Mouse (Mus musculus) thymus, postnatal 25 days (tissue): Measurements from ENCODE around the gene Ptpn3.
"Not testable (repeated sequence)": the region's sequence is repeated elsewhere in the genome, so short reads cannot be mapped to it uniquely, and the experiment has no call there.

Experiments
- DNase-seq: peaks from one replicate; pipeline ENCODE4 v3.0.0; 2022

Gene Ptpn3

GRCm38 (mm10) chr4:57298181-57298580, 3.5 kb downstream of the Ptpn3 start:
- DNase-seq: no peak

DNA sequence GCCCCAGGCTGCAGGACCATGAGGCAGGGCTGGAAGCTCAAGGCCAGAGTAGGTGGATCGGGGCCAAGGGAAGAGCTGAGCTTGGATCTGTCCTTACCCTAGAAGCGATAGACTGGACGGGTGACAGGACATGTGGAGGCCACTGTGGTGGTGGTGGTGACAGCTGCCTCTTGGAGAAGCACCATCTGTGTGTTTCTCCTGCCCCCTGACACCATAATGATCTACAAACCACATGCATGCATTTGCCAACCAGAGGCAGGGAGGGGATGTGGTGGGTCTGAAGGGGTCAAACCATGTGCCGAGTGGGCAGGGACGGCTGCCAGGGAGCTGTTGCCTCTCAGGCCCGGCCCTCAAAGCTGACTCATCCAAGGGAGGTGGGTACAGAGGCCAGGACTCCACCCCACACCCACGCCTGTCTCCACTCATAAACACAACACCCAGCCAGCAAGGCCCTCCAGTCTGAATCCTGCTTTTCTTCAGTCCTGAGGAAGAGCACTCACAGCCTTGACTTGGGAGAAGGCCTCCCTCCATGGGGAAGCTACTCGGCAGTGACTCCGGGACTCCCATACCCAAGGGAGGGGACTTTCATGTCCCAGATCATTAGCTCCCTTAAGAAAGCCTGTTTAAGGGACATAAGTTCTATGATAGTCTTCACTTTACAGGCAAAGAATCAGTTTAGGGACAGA, 6.5 kb downstream of the Ptpn3 start:
- no peak for DNase-seq

DNA sequence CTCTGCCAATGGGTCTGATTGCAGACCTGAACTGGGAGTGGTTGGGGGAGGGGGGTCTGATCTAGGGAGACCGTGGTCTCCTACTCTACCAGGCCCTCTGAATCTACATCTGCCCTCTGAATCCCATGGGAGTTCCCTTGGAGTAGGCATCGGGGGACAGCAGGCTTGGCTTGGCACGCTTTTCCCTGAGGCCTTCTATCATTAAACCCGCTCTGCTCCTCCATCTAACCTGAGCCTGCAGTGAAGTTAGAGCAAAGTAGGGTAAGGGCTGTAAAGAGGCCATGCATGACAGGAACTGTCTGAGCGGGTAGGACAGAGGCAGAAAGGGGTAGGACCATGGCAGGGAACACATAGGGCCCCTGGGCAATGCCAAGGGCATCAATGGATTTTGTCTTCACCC, 9.0 kb downstream of the Ptpn3 start:
- DNase-seq: no peak

- no peak for DNase-seq
Observed at GRCm38 (mm10) chr4:57290049-57290448, 11.6 kb downstream of the Ptpn3 start.

GRCm38 (mm10) chr4:57287808-57288207, 13.8 kb downstream of the Ptpn3 start:
- DNase-seq: no peak

DNA sequence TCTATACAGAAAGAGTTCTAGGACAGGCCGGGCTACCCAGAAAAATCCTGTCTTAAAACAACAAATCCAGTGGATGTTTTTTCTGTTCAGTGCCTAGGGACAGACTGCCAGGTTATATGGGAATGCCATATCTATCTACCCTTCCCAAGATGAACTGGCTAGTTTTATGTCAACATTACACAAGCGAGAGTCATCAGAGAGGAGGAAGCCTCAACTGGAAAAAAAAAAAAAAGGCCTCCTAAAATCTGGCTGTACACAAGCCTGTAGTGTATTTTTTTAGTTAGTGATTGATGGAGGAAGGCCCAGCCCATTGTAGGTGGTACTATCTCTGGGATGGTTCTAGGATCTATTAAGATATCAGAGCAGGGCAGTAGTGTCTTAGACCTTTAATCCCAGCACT, 16.4 kb downstream of the Ptpn3 start:
- no peak for DNase-seq

GRCm38 (mm10) chr4:57283189-57283588, 18.4 kb downstream of the Ptpn3 start:
- DNase-seq: no peak

DNA sequence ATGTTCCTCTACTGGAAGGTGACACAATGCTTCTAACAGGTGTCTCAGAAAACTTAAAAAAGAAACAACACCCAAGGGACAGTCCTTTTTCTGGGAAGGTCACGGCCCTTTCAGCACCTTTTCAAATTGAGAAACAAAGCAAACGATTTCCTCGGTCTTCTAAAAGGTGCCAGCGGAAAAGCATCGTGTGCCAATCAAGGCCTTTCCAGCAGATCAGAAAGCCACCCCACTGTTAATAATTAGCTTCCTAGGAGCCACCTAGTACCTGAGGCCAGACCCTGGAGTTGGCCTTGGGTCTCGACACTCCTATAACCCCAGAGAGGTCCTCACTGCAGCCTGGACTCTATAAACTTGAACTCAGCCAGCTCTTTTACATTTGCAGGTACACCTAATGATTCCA, 19.0 kb downstream of the Ptpn3 start:
- DNase-seq: no peak

DNA sequence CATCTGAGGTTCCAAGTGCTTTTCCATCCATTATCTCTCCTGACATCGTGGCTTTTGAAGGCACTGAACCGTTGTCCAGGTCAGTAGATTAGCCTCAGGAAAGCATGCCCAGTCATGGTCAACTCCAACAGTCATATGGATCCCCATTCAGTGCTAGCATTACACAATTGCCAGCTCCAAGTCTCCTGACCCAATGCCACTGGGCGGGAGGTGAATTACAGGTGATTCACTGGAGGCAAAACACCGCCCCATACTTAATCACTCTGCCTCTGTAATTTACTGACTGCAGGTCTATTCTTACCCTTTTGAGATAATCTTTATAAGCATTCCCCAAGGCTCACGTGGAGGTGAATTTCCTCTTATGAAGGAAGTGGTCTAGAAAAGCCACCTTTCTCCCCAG, 19.5 kb downstream of the Ptpn3 start:
- no peak for DNase-seq

- DNase-seq: no peak
Observed at GRCm38 (mm10) chr4:57280888-57281287, 20.7 kb downstream of the Ptpn3 start.

DNA sequence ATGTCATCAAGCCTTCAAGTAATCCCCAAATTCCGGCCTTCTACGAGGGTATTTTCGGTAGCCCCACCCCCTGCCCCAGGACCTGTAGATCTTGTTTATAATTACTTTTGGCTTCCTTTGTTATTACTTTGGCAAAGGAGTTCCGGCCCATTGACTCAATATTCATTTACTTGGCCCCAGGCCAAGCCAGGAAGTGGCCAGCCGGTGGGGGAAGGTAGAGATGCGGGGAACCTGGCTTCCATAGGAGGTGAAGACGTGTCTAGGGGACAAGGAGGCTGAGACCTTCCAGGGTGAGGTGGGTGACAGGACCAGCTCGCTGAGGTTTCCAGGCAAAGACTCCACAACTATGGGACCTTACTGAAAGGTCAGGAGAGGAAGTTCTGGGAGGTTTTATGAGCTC, 22.4 kb downstream of the Ptpn3 start:
- DNase-seq: no peak

DNA sequence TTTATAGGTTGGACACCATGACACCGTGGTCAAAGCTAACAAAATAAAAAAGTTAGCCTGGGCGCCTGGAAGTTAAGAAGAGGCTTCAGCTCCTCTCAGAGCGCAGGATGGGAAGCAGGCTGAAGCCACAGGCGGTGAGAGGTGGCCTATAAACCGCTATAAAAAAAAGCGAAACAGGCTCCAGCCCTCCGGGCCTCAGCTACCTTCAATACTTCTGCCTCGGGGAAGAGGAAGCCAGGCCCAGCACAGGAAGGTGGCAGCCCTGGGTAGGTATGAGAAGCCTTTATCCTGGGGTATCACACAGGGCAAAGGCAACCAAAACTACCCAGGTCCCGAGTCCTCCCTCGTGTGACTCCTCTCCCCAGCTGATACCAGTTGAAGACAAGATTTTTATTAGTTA, 22.8 kb downstream of the Ptpn3 start:
- peak; percentile 8 for DNase-seq

- no peak for DNase-seq
Observed at GRCm38 (mm10) chr4:57277671-57278070, 24.0 kb downstream of the Ptpn3 start.

GRCm38 (mm10) chr4:57275116-57275743, 26.4 kb downstream of the Ptpn3 start:
- peak; percentile 62 for DNase-seq

DNA sequence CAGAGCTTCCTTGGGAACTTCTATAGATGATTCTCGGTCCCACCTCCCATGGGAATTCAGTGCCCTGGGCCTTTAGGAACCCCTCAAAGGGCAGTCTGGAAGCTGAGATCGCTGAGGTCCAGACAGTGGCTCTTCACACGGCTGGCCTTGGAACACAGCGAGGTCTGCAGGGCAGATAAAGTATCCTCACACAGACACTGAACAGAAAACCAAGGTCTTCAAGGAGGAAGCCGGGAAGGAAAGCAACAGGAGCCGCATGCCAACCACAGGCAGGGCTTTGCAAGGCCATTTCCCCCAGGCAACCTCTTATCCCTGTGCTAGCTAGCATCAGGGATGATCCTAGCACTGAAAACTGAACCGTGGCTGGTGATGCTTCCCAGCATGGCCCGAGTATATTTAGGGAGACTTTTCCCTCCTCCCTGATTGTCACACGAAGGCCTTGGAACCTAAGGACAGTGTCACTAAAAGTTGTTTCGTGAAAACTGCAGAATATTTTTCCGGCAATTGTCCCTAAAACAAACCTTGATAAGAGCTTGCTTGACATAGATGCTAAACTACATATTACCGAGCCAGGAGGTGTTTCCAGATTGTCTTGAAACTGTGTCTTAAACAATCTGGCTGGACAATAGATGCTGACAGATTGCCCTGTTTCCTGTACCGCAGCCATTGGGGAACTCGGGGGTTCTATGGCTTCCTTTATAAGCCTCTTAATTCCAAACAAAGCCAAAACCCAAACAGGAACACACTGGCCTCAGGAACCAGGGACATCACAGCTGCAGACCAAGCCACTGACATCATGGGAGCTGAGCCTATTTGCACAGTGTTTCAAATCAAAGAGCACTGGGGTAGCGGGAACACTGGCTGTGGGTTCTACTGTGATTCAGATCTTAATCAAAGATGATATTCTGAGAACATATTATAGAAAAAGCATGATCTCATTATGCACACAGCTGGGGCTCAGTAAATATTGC, 27.8 kb downstream of the Ptpn3 start:
- no peak for DNase-seq

DNA sequence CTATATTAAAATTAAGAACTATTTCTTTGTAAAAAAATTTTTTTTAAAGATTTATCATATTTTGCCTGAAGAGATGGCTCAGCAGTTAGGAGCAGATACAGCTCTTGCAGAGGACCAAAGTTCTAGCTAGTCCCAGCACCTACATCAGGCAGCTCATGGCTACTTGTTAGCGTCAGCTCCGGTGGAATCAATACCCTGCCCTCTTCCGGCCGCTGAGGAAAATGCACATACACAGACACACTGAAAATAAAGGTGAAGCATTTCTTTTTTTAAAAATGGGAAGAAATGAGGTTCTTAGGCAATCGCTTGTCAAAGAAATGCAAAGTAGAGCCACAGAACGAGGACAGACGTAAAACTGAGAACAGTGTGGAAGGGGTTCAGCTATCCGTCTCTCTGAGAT, 30.6 kb downstream of the Ptpn3 start:
- no peak for DNase-seq

GRCm38 (mm10) chr4:57270489-57270888, 31.1 kb downstream of the Ptpn3 start:
- DNase-seq: not testable (repeated sequence)

- DNase-seq: no peak
Observed at GRCm38 (mm10) chr4:57269344-57269743, 32.3 kb downstream of the Ptpn3 start.

- no peak for DNase-seq
Observed at GRCm38 (mm10) chr4:57268330-57268729, 33.3 kb downstream of the Ptpn3 start.

GRCm38 (mm10) chr4:57266389-57266788, 35.2 kb downstream of the Ptpn3 start:
- no peak for DNase-seq

DNA sequence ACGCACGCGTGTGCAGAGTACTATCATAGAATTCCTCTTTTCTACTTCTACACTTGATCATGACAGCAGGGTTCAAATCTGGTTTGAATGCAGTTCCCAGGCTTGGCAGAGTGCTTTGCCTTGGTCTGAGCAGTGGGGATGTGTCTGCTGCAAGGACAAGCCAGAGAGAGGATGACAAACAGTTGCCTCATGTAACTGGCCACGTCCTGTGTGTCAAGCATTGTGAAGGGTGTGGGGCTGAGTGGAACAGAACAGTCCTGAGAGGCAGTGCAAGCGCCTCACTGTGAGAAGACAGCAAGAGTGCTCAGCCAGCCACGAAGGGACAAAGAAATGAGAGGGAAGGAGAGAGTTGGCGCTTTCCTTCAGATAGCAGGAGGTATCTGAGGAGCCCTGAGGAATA, 37.9 kb downstream of the Ptpn3 start:
- no peak for DNase-seq

DNA sequence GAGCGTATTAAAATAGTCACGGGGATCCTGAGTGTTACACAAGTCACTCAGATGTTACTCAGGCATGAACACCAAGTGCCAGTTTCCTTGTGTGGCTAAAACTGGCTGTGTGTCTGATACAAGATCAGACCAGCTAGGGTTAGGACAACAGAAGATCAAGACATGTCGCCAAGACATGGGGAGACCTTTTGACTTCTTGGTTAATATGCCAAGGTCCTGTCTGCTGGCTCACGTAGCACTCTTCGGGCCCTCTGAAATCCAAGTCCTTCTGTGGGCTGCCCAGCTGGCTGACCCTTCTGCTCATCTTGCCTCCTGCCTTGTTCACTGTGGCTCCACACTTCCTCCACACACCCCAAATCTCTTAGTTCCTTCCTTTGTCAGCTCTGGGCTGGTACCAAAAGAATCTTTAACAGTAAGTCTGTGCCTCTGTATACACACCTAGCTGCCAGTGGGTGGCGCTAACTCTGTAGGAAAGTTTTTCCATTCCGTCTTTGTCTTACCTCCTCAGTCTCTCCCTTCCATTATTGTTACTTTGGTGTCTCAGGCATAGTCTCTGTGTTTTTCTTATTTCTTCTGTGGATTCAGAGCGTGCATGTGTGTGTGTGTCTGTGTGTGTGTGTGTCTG, 38.5 kb downstream of the Ptpn3 start:
- no peak for DNase-seq

DNA sequence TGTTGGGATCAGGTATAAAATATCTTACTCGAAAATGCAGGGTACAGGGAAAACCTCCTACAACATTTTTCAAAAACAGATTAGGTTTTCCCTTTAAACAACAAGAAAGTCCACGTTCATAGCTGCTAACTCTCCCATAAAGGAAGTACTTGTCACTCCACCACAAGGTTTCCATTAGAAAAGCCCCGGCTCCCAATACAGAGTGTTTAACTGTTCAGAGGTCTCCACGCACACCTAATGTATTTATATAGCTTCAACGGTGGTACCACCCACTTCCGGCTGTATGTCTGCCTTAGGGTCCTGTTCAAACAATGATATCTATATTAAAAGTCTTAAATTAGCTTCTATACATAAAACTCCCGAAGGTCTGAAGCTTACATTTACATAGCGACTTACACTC, 39.2 kb downstream of the Ptpn3 start:
- DNase-seq: no peak
